Mouse (Mus musculus) kidney, embryonic 15.5 days (tissue): Measurements from ENCODE around the gene Cadm1. TPM values are rescaled to one million over a fixed set of nuclear protein-coding genes. Genes with fewer than 3 reads are reported as not detected.

Experiments
- ATAC-seq: fragments of 200-750 bp; cut with Nextera tagmentation; replicated peaks from 2 replicates; pipeline ENCODE4 v1.8.0; 2017; ENCODE audit warnings: moderate TSS enrichment; ENCODE audit not compliant: low FRiP score
- H3K27ac ChIP-seq: fragments of 300-500 bp; sonication (generic); 2 replicates; pipeline ENCODE4 v1.5.1; 2015; ENCODE audit warnings: mild to moderate bottlenecking, inconsistent platforms
- H3K27me3 ChIP-seq: fragments of 300-500 bp; sonication (generic); 2 replicates; pipeline ENCODE4 v1.6.1; 2015; ENCODE audit warnings: inconsistent platforms
- H3K36me3 ChIP-seq: fragments of 300-500 bp; sonication (generic); 2 replicates; pipeline ENCODE4 v1.6.1; 2015; ENCODE audit warnings: inconsistent platforms
- H3K4me1 ChIP-seq: fragments of 300-500 bp; sonication (generic); 2 replicates; pipeline ENCODE4 v1.6.1; 2015; ENCODE audit warnings: inconsistent platforms
- H3K4me2 ChIP-seq: fragments of 300-500 bp; sonication (generic); 2 replicates; pipeline ENCODE4 v1.6.1; 2015; ENCODE audit warnings: moderate library complexity, mild to moderate bottlenecking, inconsistent platforms
- H3K4me3 ChIP-seq: fragments of 300-500 bp; sonication (generic); replicated peaks from 2 replicates; pipeline ENCODE4 v1.5.1; 2015; ENCODE audit warnings: mild to moderate bottlenecking, inconsistent platforms
- H3K9ac ChIP-seq: fragments of 300-500 bp; sonication (generic); 2 replicates; pipeline ENCODE4 v1.6.1; 2015; ENCODE audit warnings: mild to moderate bottlenecking, inconsistent platforms
- H3K9me3 ChIP-seq: fragments of 300-500 bp; sonication (generic); replicated peaks from 2 replicates; pipeline ENCODE4 v1.6.1; 2016; ENCODE audit warnings: inconsistent platforms
- WGBS: fragments of 180-500 bp; shearing (Covaris S2); methylation state at CpG from one replicate; pipeline ENCODE4 v1.1.7; 2015; ENCODE audit warnings: mixed read lengths; 5-methylcytosine and 5-hydroxymethylcytosine counted together
- polyA plus RNA-seq: library from polyadenylated mRNA; unstranded; fragments of >200 nt; fragmentation: Nextera tagmentation; extraction: Ambion mirVana; gene quantifications from 2 replicates; pipeline ENCODE4 v1.2.1, GENCODE M21; 2015

Gene Cadm1
- polyA plus RNA-seq, 1 experiment from 2014 or later = 72.2 TPM

GRCm38 (mm10) chr9:47583241-47583640 lies 53.3 kb downstream of the Cadm1 start:
- Histone ChIP-seq H3K27me3 (no peaks in the 10 kb centered on the region), H3K4me3 (no peak overlapping the region), H3K36me3 (no peaks in the 10 kb centered on the region), H3K9ac (no peak overlapping the region), H3K27ac (no peak overlapping the region), H3K9me3 (no peaks in the 10 kb centered on the region), H3K4me1 (peaks cover 12% of the 10 kb centered on the region), H3K4me2 (no peak overlapping the region)
- WGBS = 75% methylated on average over 4 of the region's 4 CpGs
- no peak for ATAC-seq

- no peak overlapping the region for H3K9ac ChIP-seq
- H3K36me3 ChIP-seq = no peaks in the 10 kb centered on the region
- no peaks in the 10 kb centered on the region for H3K9me3 ChIP-seq
- H3K4me2 ChIP-seq = no peak overlapping the region
- no peaks in the 10 kb centered on the region for H3K27me3 ChIP-seq
- peaks cover 16% of the 10 kb centered on the region for H3K4me1 ChIP-seq
- H3K4me3 ChIP-seq = no peak overlapping the region
- no peak overlapping the region for H3K27ac ChIP-seq
- 77% methylated on average over 5 of the region's 5 CpGs for WGBS
- ATAC-seq = no peak
Observed at GRCm38 (mm10) chr9:47586176-47586575, 56.2 kb downstream of the Cadm1 start.

GRCm38 (mm10) chr9:47586839-47587238 lies 56.9 kb downstream of the Cadm1 start:
- no peak for ATAC-seq
- H3K9me3 ChIP-seq = no peaks in the 10 kb centered on the region

GRCm38 (mm10) chr9:47587577-47588194 lies 57.7 kb downstream of the Cadm1 start:
- Histone ChIP-seq H3K4me2 (no peak overlapping the region), H3K27ac (no peak overlapping the region), H3K4me3 (no peak overlapping the region), H3K4me1 (peaks cover 11% of the 10 kb centered on the region; the same call in 1 of the 2 replicates), H3K9me3 (no peaks in the 10 kb centered on the region), H3K27me3 (no peaks in the 10 kb centered on the region), H3K9ac (no peak overlapping the region), H3K36me3 (no peaks in the 10 kb centered on the region)
- no peak for ATAC-seq
- 59% methylated on average over 7 of the region's 7 CpGs for WGBS

More at GRCm38 (mm10) chr9:47586839-47587238, 56.9 kb downstream of the Cadm1 start:
- no peak overlapping the region for H3K4me3 ChIP-seq
- no peaks in the 10 kb centered on the region for H3K27me3 ChIP-seq
- H3K4me1 ChIP-seq = peaks cover 11% of the 10 kb centered on the region; the same call in 1 of the 2 replicates
- H3K36me3 ChIP-seq = no peaks in the 10 kb centered on the region
- 91% methylated on average over 8 of the region's 8 CpGs for WGBS
- no peak overlapping the region for H3K9ac ChIP-seq
- no peak overlapping the region for H3K27ac ChIP-seq
- no peak overlapping the region for H3K4me2 ChIP-seq

GRCm38 (mm10) chr9:47589832-47590231 lies 59.9 kb downstream of the Cadm1 start:
- Histone ChIP-seq H3K27me3 (no peaks in the 10 kb centered on the region), H3K9ac (no peak overlapping the region), H3K4me1 (peaks cover 11% of the 10 kb centered on the region; the same call in 1 of the 2 replicates), H3K9me3 (no peaks in the 10 kb centered on the region), H3K27ac (no peak overlapping the region), H3K4me3 (no peak overlapping the region), H3K36me3 (no peaks in the 10 kb centered on the region), H3K4me2 (no peak overlapping the region)
- WGBS = 41% methylated on average over 5 of the region's 5 CpGs
- no peak for ATAC-seq

- Histone ChIP-seq H3K4me1 (peaks cover 13% of the 10 kb centered on the region; the same call in 1 of the 2 replicates), H3K27me3 (no peaks in the 10 kb centered on the region), H3K4me3 (no peak overlapping the region), H3K9ac (no peak overlapping the region), H3K27ac (no peak overlapping the region), H3K4me2 (no peak overlapping the region), H3K9me3 (no peaks in the 10 kb centered on the region), H3K36me3 (no peaks in the 10 kb centered on the region)
- 76% methylated on average over 11 of the region's 11 CpGs for WGBS
- no peak for ATAC-seq
Observed at GRCm38 (mm10) chr9:47601541-47601940, 71.6 kb downstream of the Cadm1 start.

- Histone ChIP-seq H3K9me3 (no peaks in the 10 kb centered on the region), H3K4me1 (peaks cover 11% of the 10 kb centered on the region), H3K27me3 (no peaks in the 10 kb centered on the region), H3K4me2 (no peak overlapping the region), H3K36me3 (no peaks in the 10 kb centered on the region), H3K27ac (no peak overlapping the region), H3K9ac (no peak overlapping the region), H3K4me3 (no peak overlapping the region)
- no peak for ATAC-seq
- WGBS = 33% methylated on average over 4 of the region's 4 CpGs
Observed at GRCm38 (mm10) chr9:47603971-47604370, 74.0 kb downstream of the Cadm1 start.

- Histone ChIP-seq H3K4me2 (no peak overlapping the region), H3K4me3 (no peak overlapping the region), H3K27me3 (no peaks in the 10 kb centered on the region), H3K9me3 (no peaks in the 10 kb centered on the region), H3K4me1 (peaks cover 11% of the 10 kb centered on the region), H3K36me3 (no peaks in the 10 kb centered on the region), H3K9ac (no peak overlapping the region), H3K27ac (no peak overlapping the region)
- no peak for ATAC-seq
- WGBS = 88% methylated on average over 5 of the region's 5 CpGs
Observed at GRCm38 (mm10) chr9:47605628-47606027, 75.7 kb downstream of the Cadm1 start.

- no peak for ATAC-seq
- Histone ChIP-seq H3K27ac (no peak overlapping the region), H3K4me2 (no peak overlapping the region), H3K27me3 (no peaks in the 10 kb centered on the region), H3K36me3 (no peaks in the 10 kb centered on the region), H3K4me3 (no peak overlapping the region), H3K9me3 (no peaks in the 10 kb centered on the region), H3K4me1 (peaks cover 11% of the 10 kb centered on the region), H3K9ac (no peak overlapping the region)
- WGBS = 51% methylated on average over 7 of the region's 7 CpGs
Observed at GRCm38 (mm10) chr9:47608441-47608840, 78.5 kb downstream of the Cadm1 start.

GRCm38 (mm10) chr9:47608921-47609320 lies 78.9 kb downstream of the Cadm1 start:
- no peak for ATAC-seq
- no peaks in the 10 kb centered on the region for H3K36me3 ChIP-seq
- no peak overlapping the region for H3K27ac ChIP-seq
- no peak overlapping the region for H3K4me2 ChIP-seq
- no peak overlapping the region for H3K9ac ChIP-seq
- H3K9me3 ChIP-seq = no peaks in the 10 kb centered on the region
- H3K4me3 ChIP-seq = no peak overlapping the region
- WGBS = 56% methylated on average over 6 of the region's 6 CpGs
- peaks cover 7% of the 10 kb centered on the region for H3K4me1 ChIP-seq
- H3K27me3 ChIP-seq = no peaks in the 10 kb centered on the region

- H3K9ac ChIP-seq = no peak overlapping the region
- no peak overlapping the region for H3K4me2 ChIP-seq
- H3K9me3 ChIP-seq = no peaks in the 10 kb centered on the region
- peaks cover 3% of the 10 kb centered on the region; the same call in 1 of the 2 replicates for H3K4me1 ChIP-seq
- H3K27me3 ChIP-seq = no peaks in the 10 kb centered on the region
- ATAC-seq = no peak
- H3K4me3 ChIP-seq = no peak overlapping the region
- 84% methylated on average over 4 of the region's 4 CpGs for WGBS
- H3K27ac ChIP-seq = no peak overlapping the region
- H3K36me3 ChIP-seq = no peaks in the 10 kb centered on the region
Observed at GRCm38 (mm10) chr9:47609443-47609842, 79.5 kb downstream of the Cadm1 start.

GRCm38 (mm10) chr9:47610316-47610715 lies 80.3 kb downstream of the Cadm1 start:
- Histone ChIP-seq H3K4me1 (peaks cover 6% of the 10 kb centered on the region; the same call in 1 of the 2 replicates), H3K4me2 (no peak overlapping the region), H3K36me3 (no peaks in the 10 kb centered on the region), H3K9me3 (no peaks in the 10 kb centered on the region), H3K4me3 (no peak overlapping the region), H3K9ac (no peak overlapping the region), H3K27ac (no peak overlapping the region), H3K27me3 (no peaks in the 10 kb centered on the region)
- ATAC-seq = no peak
- 73% methylated on average over 11 of the region's 11 CpGs for WGBS
